Mouse (Mus musculus) monocyte, adult 2 months (primary cell): Measurements from ENCODE around the gene Klhdc9.
"Not testable (repeated sequence)": the region's sequence is repeated elsewhere in the genome, so short reads cannot be mapped to it uniquely, and the experiment has no call there.

ENCODE experiments used
- DNase-seq, 2 experiments: peaks; one replicate each; pipeline ENCODE4 v3.0.0; 2022; ENCODE audit warnings: low spot score in 2 of 2, low read depth in 1 of 2

Gene Klhdc9

GRCm38 (mm10) chr1:171358421-171358820, 2.2 kb downstream of the Klhdc9 start:
- peak in 1 of 2 experiments; percentile 23 for DNase-seq

- DNase-seq: no peak
Measured at GRCm38 (mm10) chr1:171356814-171357213, 3.8 kb downstream of the Klhdc9 start.

- DNase-seq: no peak
Measured at GRCm38 (mm10) chr1:171355812-171356340, 4.7 kb downstream of the Klhdc9 start.

- no peak for DNase-seq
Measured at GRCm38 (mm10) chr1:171349210-171349609, 11.4 kb downstream of the Klhdc9 start.

GRCm38 (mm10) chr1:171348665-171349064, 11.9 kb downstream of the Klhdc9 start:
- no peak for DNase-seq

GRCm38 (mm10) chr1:171346095-171346450, 14.5 kb downstream of the Klhdc9 start:
- no peak for DNase-seq

GRCm38 (mm10) chr1:171345225-171346094, 15.1 kb downstream of the Klhdc9 start, which contains the start of the genes Nit1 and Pfdn2:
Nit1 (minus strand) TSS chr1:171345646.
Pfdn2 (plus strand) TSS chr1:171345670.
- DNase-seq: peak; percentile 66 to 80

GRCm38 (mm10) chr1:171344715-171345114, 15.9 kb downstream of the Klhdc9 start:
- DNase-seq: no peak

- no peak for DNase-seq
Measured at GRCm38 (mm10) chr1:171343922-171344677, 16.5 kb downstream of the Klhdc9 start.

- no peak for DNase-seq
Measured at GRCm38 (mm10) chr1:171342262-171343207, 18.1 kb downstream of the Klhdc9 start.

- no peak for DNase-seq
Measured at GRCm38 (mm10) chr1:171330216-171330560, 30.4 kb downstream of the Klhdc9 start.

- no peak for DNase-seq
Measured at GRCm38 (mm10) chr1:171329433-171330215, 31.0 kb downstream of the Klhdc9 start.

GRCm38 (mm10) chr1:171328839-171329432, 31.7 kb downstream of the Klhdc9 start, which contains the start of gene Dedd:
Dedd (plus strand) TSS chr1:171329145.
- peak; percentile 74 to 88 for DNase-seq

- DNase-seq: no peak
Measured at GRCm38 (mm10) chr1:171328244-171328643, 32.4 kb downstream of the Klhdc9 start.

- not testable (repeated sequence) for DNase-seq
Measured at GRCm38 (mm10) chr1:171326588-171326987, 34.0 kb downstream of the Klhdc9 start.

- DNase-seq: no peak
Measured at GRCm38 (mm10) chr1:171325571-171325970, 35.0 kb downstream of the Klhdc9 start.

GRCm38 (mm10) chr1:171322012-171322411, 38.6 kb downstream of the Klhdc9 start:
- no peak for DNase-seq

GRCm38 (mm10) chr1:171321415-171321814, 39.2 kb downstream of the Klhdc9 start:
- DNase-seq: no peak

- DNase-seq: no peak
Measured at GRCm38 (mm10) chr1:171320151-171320550, 40.4 kb downstream of the Klhdc9 start.
